Mouse (Mus musculus) kidney, embryonic 16.5 days (tissue): ENCODE measurements around the gene Rundc3b. TPM values are rescaled to one million over a fixed set of nuclear protein-coding genes. Genes with fewer than 3 reads are reported as not detected.
A peak's percentile ranks its signal among the peaks of the same experiment; 100 is the strongest.

Source experiments
- ATAC-seq: fragments of 200-750 bp; cut with Nextera tagmentation; 2 replicates; pipeline ENCODE4 v1.8.0; 2017; ENCODE audit warnings: moderate TSS enrichment; ENCODE audit not compliant: low FRiP score, low TSS enrichment
- H3K27ac ChIP-seq: fragments of 300-500 bp; sonication (generic); 2 replicates; pipeline ENCODE4 v1.5.1; 2014; ENCODE audit warnings: low read length
- H3K27me3 ChIP-seq: fragments of 300-500 bp; sonication (generic); 2 replicates; pipeline ENCODE4 v1.6.1; 2014; ENCODE audit warnings: low read length, control low read depth, mixed read lengths; ENCODE audit not compliant: insufficient read depth
- H3K36me3 ChIP-seq: fragments of 300-500 bp; sonication (generic); 2 replicates; pipeline ENCODE4 v1.6.1; 2014; ENCODE audit warnings: low read length, control low read depth, mixed read lengths; ENCODE audit not compliant: insufficient read depth
- H3K4me1 ChIP-seq: fragments of 300-500 bp; sonication (generic); 2 replicates; pipeline ENCODE4 v1.6.1; 2014; ENCODE audit warnings: low read length, control low read depth, mixed read lengths; ENCODE audit not compliant: insufficient read depth
- H3K4me2 ChIP-seq: fragments of 300-500 bp; sonication (generic); replicated peaks from 2 replicates; pipeline ENCODE4 v1.6.1; 2014; ENCODE audit warnings: low read depth, low read length
- H3K4me3 ChIP-seq: fragments of 300-500 bp; sonication (generic); 2 replicates; pipeline ENCODE4 v1.5.1; 2014; ENCODE audit warnings: mild to moderate bottlenecking, low read length
- H3K9ac ChIP-seq: fragments of 300-500 bp; sonication (generic); replicated peaks from 2 replicates; pipeline ENCODE4 v1.6.1; 2014; ENCODE audit warnings: low read length
- H3K9me3 ChIP-seq: fragments of 300-500 bp; sonication (generic); 2 replicates; pipeline ENCODE4 v1.6.1; 2016; ENCODE audit warnings: low read length, control low read depth
- WGBS: fragments of 180-500 bp; shearing (Covaris S2); extraction: QIAGEN DNeasy Blood & Tissue Kit; methylation state at CpG from one replicate; pipeline ENCODE4 v1.1.7; 2014; 5-methylcytosine and 5-hydroxymethylcytosine counted together
- polyA plus RNA-seq: library from polyadenylated mRNA; unstranded; fragments of >200 nt; fragmentation: Nextera tagmentation; extraction: Ambion mirVana; gene quantifications from 2 replicates; pipeline ENCODE4 v1.2.1, GENCODE M21; 2015

Rundc3b gene
- 1.8 and 2.4 TPM in 2 replicates for polyA plus RNA-seq

GRCm38 (mm10) chr5:8622596-8623231, at the start of gene Rundc3b:
TSS of gene Rundc3b (minus strand) at chr5:8622952.
- H3K9ac ChIP-seq, result peak within 1 kb of the TSS; percentile 71
- no peaks in the 10 kb centered on the region for H3K36me3 ChIP-seq
- H3K4me2 ChIP-seq, result peak within 1 kb of the TSS; percentile 99
- no peaks in the 10 kb centered on the region for H3K4me1 ChIP-seq
- peak within 1 kb of the TSS; percentile 85 for H3K4me3 ChIP-seq
- no peak within 1 kb of the TSS for H3K27ac ChIP-seq
- H3K27me3 ChIP-seq, result no peaks in the 10 kb centered on the region
- ATAC-seq, result peak; percentile 99
- WGBS, result under 1% methylated on average over 46 of the region's 74 CpGs
- H3K9me3 ChIP-seq, result no peaks in the 10 kb centered on the region

DNA sequence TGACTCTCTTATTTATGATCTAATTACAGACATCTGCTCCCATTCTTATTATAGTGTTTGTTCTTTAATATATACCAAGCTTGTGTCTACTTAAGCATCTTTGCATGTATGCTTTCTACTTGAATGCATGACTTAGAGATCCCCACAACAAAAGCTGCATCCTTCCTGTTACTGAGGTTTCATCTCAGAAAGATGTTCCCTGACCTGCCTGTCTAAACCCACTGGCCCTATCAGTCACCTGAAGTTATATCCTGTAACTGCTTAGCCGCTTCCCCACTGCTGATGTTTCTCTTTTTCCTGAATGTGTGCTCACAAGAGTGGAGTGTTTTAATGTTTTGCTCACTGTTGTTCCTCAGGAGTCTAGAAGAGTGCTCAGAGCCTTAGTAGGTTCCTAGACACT, 46.9 kb upstream of the Rundc3b start:
- Histone ChIP-seq H3K27me3 (no peaks in the 10 kb centered on the region), H3K4me3 (no peak overlapping the region), H3K9me3 (no peaks in the 10 kb centered on the region), H3K9ac (no peak overlapping the region), H3K4me2 (no peak overlapping the region), H3K4me1 (no peaks in the 10 kb centered on the region), H3K36me3 (no peaks in the 10 kb centered on the region), H3K27ac (no peak overlapping the region)
- WGBS, result 96% methylated on average over 1 of the region's 1 CpGs
- ATAC-seq, result no peak

DNA sequence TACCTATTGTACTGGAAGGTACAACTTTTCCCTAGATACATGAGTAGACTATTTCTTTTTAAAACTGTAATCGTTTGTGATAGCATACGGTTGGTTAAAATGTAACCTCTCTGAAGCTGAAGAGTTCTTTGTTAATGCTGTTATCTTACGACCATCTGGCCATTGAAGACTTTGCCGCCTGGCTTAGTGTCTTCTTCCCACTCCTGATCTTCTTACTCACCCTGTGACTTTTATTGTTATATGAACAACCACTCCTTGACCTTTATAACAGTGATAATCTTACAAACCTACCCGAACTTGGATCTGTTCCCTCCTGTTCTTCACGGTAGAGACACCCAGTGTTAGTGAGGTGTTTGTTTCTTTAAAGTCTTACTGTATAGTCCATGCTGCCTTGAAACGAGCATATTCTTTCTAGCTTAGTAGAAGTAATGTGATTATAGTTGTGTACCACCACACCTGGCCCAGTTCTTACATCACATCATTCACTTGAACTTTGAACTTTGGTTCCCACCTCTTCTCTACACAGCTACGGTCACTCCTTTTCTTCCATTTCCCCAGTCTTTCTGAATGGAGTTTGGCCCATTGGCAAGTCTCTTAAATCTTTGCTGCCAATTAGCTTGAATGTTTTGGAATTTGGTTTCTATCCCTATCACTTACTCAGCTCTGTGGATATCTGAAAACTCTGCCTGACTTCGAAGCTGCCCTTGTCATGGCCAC, 45.2 kb upstream of the Rundc3b start:
- H3K4me1 ChIP-seq, result no peaks in the 10 kb centered on the region
- no peaks in the 10 kb centered on the region for H3K36me3 ChIP-seq
- no peak overlapping the region for H3K4me2 ChIP-seq
- H3K27ac ChIP-seq, result no peak overlapping the region
- no peak for ATAC-seq
- no peak overlapping the region for H3K4me3 ChIP-seq
- WGBS, result 73% methylated on average over 9 of the region's 9 CpGs
- no peaks in the 10 kb centered on the region for H3K9me3 ChIP-seq
- no peaks in the 10 kb centered on the region for H3K27me3 ChIP-seq
- no peak overlapping the region for H3K9ac ChIP-seq

GRCm38 (mm10) chr5:8664678-8665077, 41.9 kb upstream of the Rundc3b start:
- Histone ChIP-seq H3K4me2 (no peak overlapping the region), H3K36me3 (no peaks in the 10 kb centered on the region), H3K9me3 (no peaks in the 10 kb centered on the region), H3K4me1 (0 out of 2 replicates have a peak, but pooled peaks cover 4% of the 10 kb centered on the region), H3K4me3 (no peak overlapping the region), H3K27me3 (0 out of 2 replicates have a peak, but pooled peaks cover 3% of the 10 kb centered on the region), H3K9ac (no peak overlapping the region), H3K27ac (no peak overlapping the region)
- ATAC-seq, result no peak
- WGBS, result 30% methylated on average over 3 of the region's 3 CpGs

- Histone ChIP-seq H3K9me3 (no peaks in the 10 kb centered on the region), H3K4me1 (0 out of 2 replicates have a peak, but pooled peaks cover 4% of the 10 kb centered on the region), H3K4me3 (peak overlapping the region; percentile 46), H3K27me3 (0 out of 2 replicates have a peak, but pooled peaks cover 3% of the 10 kb centered on the region), H3K27ac (no peak overlapping the region), H3K9ac (no peak overlapping the region), H3K4me2 (peak overlapping the region; percentile 76), H3K36me3 (no peaks in the 10 kb centered on the region)
- ATAC-seq, result no peak
- 68% methylated on average over 10 of the region's 10 CpGs for WGBS
These were observed 38.0 kb upstream of the Rundc3b start for GRCm38 (mm10) chr5:8660738-8661151.

DNA sequence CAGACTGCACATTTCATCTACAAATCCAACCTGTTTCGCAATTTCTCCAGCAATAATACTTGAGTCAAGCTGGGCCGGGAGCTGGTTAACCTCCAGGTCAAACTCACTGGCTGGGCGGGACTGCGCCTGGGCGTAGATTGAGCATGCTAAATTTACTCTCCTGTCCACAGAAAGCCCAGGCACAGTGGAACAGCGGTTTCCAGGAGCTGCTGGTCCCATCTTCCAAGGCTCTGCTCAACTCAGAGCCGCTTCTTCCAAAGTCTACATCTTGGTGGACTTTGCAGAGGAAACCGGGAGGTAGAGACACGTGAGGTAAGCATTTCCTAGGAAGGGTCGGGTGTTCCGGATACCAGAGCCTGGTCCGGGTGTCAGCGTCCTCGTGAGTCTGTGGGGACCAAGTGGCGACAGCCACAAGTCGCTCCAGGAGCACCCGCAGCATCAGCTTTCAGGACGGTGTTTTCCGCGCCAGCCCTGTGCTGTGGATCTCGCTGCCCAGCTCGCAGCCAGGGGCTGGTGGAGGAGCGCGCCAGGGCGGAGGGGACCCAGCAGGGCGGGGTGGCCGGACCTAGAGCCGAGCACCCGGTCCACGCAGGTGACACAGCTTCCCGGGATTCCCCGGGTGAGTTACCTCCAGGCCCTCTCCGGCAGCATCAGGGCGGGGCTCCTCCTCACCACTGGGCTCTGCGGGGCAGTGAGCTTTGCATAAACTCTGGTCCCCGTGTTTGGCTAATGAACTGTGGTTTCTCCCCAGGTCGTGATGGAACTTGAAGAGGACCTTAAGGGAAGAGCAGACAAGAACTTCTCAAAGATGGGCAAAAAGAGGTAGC, 37.4 kb upstream of the Rundc3b start, which contains the start of gene Abcb1a:
TSS of gene Abcb1a (plus strand) at position 167 of the 827 bp plus-strand sequence.
- peak within 1 kb of the TSS; percentile 42; the same call in 1 of the 2 replicates for H3K9ac ChIP-seq
- 2% methylated on average over 37 of the region's 37 CpGs for WGBS

DNA sequence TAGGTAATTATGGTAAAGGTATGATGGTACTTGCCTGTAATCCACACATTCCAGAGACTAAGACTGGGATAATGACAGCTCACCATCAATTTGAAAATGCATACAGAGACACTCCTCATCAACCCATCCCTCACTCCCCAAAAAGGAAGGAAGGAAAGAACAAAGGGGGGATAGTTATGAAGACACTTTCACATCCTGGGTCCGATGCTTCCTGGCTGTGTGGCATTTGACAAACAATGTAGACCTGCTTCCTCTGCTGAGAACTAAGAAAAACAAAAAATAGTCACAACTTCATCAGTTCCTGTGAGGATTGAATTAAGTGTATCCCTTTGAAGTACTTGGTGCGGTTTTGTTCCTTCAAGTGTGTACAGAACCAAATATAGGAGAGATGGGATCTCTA, 29.3 kb upstream of the Rundc3b start:
- Histone ChIP-seq H3K9ac (no peak overlapping the region), H3K27me3 (no peaks in the 10 kb centered on the region), H3K4me2 (no peak overlapping the region), H3K36me3 (no peaks in the 10 kb centered on the region), H3K27ac (no peak overlapping the region), H3K4me1 (no peaks in the 10 kb centered on the region), H3K9me3 (no peaks in the 10 kb centered on the region), H3K4me3 (no peak overlapping the region)
- ATAC-seq, result no peak
- 70% methylated on average over 2 of the region's 2 CpGs for WGBS

More for the DNA sequence above, 37.4 kb upstream of the Rundc3b start, which contains the start of gene Abcb1a:
- Histone ChIP-seq H3K9me3 (no peaks in the 10 kb centered on the region), H3K4me3 (peak within 1 kb of the TSS; percentile 46), H3K4me2 (peak within 1 kb of the TSS; percentile 76), H3K36me3 (no peaks in the 10 kb centered on the region), H3K27me3 (0 out of 2 replicates have a peak, but pooled peaks cover 3% of the 10 kb centered on the region), H3K27ac (no peak within 1 kb of the TSS), H3K4me1 (0 out of 2 replicates have a peak, but pooled peaks cover 4% of the 10 kb centered on the region)
- ATAC-seq, result peak; percentile 91

DNA sequence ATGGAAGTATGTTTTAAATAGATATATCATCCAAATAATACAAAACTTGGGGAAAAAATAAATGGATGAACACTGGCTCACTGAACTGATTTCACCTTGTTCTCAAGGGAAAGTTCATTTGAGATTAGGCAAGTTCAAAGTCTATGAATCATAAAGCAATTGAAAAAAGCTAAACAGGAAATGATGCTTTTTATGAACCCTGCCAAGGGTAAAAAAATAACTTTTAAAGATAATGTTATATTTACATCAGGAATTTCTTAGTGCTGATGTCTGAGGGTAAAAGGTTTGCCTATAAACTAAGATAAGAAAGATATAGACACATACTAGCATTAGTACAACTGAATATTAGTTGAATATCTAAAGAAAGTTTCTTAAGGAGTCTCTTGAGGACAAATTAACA, 26.0 kb upstream of the Rundc3b start:
- ATAC-seq, result no peak
- Histone ChIP-seq H3K27me3 (no peaks in the 10 kb centered on the region), H3K9ac (no peak overlapping the region), H3K4me1 (no peaks in the 10 kb centered on the region), H3K36me3 (no peaks in the 10 kb centered on the region), H3K4me2 (no peak overlapping the region), H3K27ac (no peak overlapping the region), H3K4me3 (no peak overlapping the region), H3K9me3 (no peaks in the 10 kb centered on the region)

- no peak for ATAC-seq
- H3K27ac ChIP-seq, result no peak overlapping the region
- no peaks in the 10 kb centered on the region for H3K27me3 ChIP-seq
- no peak overlapping the region for H3K4me2 ChIP-seq
- no peak overlapping the region for H3K9ac ChIP-seq
- no peaks in the 10 kb centered on the region for H3K36me3 ChIP-seq
- no peak overlapping the region for H3K4me3 ChIP-seq
- H3K9me3 ChIP-seq, result no peaks in the 10 kb centered on the region
- H3K4me1 ChIP-seq, result no peaks in the 10 kb centered on the region
- 85% methylated on average over 4 of the region's 4 CpGs for WGBS
These were observed 25.5 kb upstream of the Rundc3b start for GRCm38 (mm10) chr5:8648300-8648699.
